Mouse (Mus musculus) frontal cortex, adult 2 months (tissue): ENCODE results near the gene Il21r. TPM values are rescaled to one million over a fixed set of nuclear protein-coding genes. Genes with fewer than 3 reads are reported as not detected.

ENCODE experiments used
- DNase-seq, 2 experiments: peaks; one replicate each; pipeline ENCODE4 v3.0.0; 2022; ENCODE audit warnings: low spot score in 1 of 2; ENCODE audit errors: extremely low spot score in 1 of 2
- polyA plus RNA-seq: library from polyadenylated mRNA; depleted of rRNA; stranded (reverse); fragments of >200 nt; gene quantifications from 2 replicates; pipeline ENCODE4 v1.2.3, GENCODE M21; 2012

Gene Il21r
- polyA plus RNA-seq, 1 experiment, result 1.5 TPM

DNA sequence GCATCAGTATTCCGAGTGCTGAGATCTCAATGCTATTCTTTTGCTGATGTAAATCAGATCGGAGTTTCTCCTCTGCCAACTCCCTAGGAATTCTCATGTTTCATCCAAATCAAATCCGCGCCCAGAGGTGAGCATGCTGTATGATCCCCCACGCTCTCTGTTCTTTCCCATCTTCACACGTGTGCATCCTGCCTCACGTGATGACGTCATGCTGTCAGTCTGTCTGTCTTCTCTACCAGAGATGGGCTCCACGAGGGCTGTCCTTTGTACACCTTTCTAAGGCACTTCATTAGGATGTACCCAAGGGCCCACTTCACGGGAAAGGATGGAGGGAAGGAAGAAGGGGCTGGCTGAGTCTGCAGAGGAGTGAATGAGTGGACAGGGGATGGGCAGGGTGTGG is 3.1 kb upstream of the Il21r start:
- DNase-seq, result no peak

DNA sequence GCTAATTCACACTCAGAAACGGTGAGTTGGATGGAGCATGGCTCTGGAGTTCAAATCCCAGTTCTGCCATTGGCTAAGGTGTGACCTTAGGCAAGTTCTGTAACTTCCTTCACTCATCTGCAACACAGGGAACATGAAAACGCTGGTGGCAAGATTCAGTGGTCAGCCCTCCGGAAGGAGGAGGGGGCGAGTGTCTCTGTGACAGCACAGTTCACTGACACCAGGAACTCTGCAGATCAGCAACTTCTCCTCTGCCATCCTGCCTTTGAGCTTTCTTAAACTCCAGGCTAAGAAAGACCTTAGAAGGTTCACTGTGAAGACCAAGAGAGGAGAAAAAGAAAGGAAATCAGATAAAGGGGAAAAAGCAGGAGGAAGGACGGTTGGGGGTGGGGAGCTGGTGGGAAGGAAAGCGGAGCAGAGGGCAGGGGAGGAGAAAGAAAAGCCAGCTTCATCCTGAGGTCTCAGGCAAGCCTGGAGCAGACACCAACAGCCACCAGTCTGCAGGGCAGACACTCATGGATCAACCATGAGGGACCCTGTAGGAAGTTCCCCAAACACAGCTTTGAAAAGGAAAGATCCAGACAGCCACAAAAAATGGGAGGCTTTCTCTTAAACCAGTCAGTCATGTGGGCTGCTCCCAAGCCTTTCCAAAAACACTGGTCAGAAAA is 2.5 kb upstream of the Il21r start:
- no peak for DNase-seq

DNA sequence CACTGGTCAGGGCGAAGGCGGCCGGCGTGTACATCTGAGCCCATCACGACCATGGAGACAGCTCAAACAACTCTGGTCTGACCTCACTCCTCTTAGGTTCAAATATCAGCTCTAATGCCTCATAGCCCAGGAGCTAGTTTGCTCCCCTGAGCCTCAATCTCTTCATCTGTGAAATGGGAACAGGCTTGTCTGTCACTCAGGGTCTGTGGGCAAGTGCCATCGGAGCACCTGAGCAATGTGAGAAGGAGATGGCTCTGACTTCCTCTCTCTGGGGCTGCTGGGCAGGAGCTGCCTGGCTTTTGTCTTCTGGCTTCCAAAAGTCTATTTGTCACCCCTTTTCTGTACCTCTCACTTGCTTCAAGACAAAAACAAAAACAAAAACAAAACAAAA is 2.0 kb upstream of the Il21r start:
- DNase-seq, result no peak

DNA sequence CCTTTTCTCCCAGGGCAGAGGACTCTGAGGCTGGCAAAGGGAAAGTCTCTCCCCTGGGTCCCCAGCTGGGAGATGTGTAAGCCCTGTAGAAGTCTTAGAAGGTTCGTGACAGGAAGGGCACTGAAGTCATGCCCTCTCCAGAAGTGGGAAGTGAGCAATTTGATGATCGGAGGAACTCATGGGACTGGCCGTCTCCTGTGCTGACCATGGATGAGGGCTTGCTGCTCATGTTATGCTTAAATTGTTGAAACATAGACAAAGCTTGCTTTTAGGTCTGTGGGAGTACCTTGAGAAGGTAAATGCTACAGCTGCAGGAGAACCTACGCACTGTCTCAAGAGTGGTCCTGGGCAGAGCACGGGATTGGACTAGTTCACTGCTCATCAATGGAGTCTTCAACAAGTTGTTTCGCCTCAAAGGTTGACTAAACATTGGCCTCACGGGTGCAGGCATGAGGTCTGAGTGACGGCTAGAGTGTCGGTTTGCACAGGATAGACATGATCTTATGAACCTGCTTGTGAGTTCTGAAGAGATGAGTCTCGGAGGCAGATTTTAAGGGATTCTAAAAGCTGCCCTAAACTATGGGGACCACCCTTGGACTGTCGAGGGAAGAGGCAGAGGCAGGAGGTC is 1.3 kb upstream of the Il21r start:
- no peak for DNase-seq

DNA sequence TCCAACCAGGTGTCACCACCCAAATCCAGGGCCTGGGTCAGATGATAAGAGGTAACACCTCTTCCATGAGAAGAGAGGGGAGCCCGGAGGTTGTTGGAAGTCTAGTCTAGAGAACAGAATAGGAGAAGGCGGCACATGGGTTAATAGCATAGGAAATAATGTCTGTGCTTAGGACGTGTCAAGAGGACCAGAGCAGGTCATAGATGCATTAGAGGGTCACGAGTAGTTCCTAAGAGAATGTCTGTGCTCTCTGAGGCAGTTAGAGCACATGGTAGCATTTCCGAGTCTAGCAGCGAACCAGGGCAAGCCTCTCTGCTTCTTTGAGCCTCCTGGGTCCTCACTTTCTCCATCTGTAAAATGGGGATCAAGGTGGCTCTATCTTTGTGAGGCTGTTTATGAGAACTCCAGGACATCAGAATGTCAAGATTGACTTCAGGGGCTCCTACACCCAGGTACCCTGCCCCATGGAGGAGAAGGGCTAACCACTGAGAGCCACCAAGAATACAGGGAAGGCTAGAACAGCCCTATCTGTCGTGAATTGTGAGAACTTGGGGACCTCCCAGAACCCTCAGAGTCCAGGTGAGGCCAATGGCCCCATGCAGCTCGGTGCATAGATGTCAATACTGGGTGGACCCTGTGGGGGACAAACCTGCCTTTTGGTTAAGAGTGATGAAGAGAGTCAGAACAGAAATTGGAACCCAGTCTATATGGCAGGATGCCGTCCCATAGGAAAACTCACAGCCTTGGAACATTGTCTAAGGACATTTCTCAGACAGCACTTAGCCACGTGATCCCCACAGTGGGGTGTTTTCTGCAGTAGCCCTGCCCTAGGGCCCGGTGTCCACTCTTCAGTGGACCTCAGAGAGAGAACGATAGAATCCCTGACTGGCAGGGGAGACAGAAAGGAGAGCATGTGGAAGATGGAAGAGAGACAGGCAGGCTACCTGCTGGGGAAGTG is 1.4 kb downstream of the Il21r start:
- DNase-seq, result no peak

DNA sequence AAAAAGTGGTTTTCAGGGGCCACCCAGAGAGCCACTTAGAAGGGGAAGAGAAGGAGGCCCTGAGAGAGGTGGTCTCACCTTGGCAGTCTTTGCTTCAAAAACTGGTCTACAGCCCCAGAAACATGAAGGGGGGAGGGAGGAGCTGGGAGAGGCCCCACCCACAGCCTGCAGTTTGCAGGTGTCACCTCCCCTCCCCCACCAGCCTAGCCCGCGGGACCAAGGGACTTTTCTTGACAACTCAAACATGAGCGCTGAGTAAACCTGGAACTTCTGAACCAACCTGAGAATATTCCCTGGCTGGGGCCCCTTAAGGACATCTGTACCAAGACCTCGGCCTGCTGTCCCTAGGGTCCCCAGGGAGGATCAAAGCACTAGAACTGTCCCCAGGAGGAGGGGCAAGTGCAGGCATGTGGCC is 2.5 kb downstream of the Il21r start:
- no peak for DNase-seq

DNA sequence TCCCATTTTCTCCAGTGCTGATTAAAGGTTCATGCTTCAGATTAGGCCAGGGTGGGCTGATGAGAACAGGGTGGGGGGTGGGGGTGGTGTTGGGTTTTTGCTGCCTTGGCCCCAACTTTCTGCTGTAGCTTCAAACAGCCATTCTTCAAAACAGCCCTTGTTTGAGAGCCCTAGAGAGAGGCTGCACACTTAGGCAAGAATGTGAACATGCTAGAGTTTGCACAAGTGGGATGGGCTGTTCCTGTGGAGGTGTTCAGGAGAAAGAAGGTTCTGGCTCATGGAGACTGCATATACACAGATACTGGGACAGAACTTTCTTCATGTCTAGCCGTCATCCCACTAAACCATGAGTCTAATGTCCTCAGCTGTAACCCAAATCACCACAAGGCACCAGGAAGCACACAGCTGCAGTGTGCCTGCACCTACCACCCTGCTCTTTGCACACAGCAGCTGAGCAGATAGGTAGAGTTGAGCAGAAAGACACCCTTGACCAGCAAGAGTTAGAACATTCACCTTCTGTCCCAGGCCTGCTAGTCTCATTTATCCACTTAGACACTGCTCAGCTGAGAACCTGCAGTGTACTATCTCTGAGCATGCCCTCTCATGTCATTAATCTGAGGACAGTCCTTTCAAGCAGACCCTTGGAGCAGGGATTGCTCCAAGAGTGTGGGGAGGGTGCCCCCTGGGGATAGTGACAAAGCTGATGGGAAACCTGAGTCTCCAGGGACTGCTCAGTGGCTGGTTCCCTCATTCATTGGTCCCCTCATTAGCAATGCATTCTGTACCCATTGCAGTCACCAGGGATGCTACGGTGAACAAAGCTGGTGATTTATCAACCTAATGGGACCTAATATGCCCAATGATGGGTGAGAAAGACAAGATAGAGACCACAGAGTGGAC is 3.3 kb downstream of the Il21r start:
- no peak for DNase-seq

DNA sequence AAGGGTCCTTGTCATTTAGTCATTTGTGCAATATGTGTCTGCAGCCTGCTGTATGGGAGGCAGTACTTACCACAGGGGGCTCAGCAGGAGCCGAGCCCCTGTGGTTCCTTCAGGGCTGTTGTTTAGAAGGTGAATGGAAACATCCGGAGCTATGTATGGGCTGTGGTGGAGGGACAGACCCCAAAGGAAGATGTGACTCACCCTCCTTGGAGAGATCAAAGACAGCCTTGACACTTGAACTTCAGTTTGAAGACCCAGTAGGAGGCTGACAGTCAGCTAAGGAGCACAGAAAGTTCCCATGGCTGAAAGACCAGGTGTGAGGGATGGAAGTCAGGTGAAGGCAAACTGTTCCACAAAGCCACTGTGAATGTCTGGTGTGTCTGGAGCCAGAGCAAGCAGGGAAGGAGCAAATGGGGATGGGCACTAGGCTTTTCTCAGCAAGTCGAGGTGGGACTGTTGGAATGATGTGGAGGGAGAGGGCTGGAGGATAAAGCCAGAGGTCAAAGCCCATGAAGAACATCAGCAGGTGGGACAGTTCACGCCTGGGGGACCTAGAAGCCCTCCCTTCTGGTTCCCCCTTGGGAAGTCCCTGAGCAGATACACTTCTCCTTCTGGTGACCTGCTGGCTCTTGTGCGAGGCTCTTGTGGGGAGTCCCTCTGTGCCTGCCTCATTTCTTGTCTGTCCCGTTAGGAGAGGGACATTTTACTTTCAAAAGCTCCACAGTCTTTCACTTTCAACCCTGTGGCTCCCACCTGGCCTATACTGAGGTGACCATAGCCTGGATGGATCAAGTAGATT is 4.4 kb downstream of the Il21r start:
- DNase-seq, result no peak

DNA sequence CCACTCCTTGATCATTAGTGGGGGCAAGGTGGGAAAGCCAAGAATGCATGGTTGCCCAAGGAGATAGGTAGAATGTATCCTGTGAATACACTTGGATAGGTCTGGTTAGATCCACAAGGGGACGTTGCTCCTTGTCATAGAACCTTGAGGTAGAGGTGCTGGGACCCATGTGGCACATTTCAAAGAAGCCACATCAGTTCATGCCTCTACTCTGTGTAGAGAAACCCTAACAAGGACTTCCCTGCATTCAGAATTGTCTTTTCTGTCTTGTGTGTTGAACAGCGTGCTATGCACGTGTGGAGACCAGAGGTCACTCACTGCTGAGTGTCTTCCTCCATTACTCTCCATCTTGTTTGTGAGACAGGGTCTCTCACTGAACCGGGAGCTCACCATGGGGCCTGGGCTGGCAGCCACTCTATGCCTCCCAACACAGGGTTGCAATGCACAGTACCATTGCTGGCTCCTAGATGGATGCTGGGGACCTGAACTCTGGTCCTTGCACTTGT is 5.0 kb downstream of the Il21r start:
- DNase-seq, result no peak

DNA sequence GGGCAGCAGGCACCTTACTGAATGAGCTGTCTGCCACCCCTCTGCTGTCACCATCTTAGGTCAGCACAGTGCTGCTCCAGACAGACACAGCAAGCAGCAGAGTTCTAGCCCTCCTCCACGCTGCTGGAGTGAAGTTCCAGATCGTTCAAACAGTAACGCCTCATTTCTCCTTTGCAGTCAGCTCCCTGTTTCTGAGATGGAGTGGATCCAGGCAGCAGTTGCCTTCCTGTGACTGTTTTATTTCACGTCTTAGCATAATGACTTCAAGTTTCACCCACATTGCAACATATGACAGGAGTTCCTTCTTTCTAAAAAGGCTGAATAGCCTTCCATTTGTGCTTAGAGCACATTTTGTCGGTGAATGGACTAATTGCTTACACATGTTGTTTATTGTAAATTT is 10.3 kb downstream of the Il21r start:
- DNase-seq, result peak in 1 of 2 experiments; percentile 23

DNA sequence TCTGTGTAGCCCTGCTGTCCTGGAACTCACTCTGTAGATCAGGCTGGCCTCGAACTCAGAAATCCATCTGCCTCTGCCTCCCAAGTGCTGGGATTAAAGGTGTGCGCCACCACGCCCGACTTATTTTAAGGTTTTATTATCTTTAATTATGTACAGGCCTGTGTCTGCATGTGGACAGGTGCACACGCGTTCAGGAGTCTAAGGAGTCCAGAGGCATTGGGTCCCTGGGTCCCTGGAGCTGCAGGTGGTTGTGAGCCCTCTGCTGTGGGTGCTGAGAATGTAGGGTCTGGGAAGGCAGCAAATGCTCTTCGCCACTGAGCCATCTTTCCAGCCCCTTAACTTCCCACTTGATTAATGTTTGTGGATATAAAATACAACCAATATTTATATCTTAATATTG is 12.2 kb downstream of the Il21r start:
- DNase-seq, result no peak

DNA sequence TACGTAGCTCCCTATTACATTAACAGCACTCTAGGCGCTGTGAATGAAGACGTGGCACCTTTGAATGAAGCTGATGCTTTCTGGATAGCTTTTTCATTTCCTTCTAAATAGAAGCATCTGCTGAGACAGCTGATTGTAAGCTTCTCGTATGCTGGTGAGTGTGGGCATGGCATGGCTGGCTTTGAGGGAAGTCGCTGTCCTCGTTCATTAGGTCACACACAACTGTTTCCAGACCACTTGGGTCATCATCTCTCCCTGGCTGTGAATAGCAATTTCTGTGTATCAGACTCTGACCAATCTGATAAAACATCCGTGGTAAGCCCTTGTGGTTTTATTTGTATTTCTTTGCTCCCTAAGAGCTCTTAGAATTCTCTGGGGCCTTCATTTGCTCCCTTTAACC is 14.8 kb downstream of the Il21r start:
- DNase-seq, result no peak

DNA sequence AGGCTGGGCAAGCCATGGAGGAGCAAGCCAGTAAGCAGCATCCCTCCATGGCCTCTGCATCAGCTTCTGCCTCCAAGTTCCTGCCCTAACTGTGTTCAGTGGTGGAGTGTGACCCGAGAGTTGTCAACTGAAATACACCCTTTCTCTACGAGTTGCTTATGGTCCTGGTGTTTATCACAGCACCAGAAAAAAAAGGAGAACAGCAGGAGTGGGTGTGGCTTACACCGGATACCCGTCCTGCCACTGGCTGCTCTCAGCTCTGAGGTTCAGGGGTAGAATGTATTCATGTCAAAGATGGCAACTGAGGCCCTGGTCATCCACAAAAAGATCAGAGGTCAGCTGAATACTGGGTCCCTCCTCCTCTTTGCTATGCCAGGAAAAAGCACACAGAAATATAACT is 16.8 kb downstream of the Il21r start:
- DNase-seq, result no peak

DNA sequence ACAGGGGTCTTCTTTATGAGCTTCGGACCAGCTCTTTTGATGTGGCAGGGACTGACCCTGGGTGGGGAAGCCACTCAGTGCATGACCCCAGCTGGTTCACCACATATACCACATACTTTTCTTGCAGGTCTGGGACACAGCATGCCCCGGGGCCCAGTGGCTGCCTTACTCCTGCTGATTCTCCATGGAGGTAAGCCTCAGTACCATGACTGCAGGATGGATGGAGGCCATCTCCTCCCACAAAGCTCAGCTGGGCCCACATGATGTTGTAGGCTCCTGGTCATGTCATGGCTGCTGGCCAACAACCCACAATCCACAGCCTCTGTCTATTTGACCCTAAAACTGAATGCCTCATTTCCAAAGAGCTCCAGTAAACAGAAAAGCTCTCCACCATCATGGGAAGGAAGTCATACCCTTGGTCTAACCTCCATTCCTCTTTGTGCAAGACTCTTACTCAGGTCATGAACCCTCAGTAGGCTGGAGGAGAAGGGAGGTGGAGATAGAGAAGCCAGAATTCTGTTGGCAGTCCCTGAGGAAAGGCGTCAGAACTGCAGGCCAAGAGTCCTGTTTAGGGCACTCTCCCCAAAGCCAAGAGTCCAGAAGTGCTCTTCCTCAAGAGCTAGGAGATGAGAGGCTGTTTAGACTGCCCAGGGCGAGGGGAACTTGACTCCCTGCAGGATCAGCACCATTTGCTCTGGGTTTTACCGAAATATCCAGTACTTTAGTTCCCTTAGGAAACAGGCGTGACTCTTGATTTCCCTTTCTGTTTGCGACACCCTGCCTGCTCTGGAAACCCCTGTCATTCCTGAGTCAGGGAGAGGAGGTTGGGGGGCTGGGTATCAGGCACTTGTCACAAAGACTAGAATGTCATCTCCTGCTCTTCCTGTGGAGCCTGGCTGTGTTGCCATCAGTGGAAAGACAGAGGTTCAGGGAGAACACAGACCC is 19.8 kb downstream of the Il21r start:
- DNase-seq, result no peak

DNA sequence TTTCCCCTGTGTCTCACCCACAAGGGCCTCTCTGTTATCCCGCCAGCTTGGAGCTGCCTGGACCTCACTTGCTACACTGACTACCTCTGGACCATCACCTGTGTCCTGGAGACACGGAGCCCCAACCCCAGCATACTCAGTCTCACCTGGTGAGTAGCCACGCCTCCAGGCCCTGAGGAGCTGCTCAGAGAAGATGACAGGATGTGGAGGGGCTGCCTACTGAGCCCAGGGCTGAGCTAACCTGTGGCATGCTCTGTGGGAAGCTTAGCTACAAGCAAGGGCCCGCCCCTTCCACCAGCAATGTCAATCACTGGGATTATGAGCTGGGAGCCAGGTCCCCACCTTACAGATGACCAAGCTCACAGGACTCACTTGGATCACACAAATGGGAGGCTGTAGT is 22.0 kb downstream of the Il21r start:
- no peak for DNase-seq

DNA sequence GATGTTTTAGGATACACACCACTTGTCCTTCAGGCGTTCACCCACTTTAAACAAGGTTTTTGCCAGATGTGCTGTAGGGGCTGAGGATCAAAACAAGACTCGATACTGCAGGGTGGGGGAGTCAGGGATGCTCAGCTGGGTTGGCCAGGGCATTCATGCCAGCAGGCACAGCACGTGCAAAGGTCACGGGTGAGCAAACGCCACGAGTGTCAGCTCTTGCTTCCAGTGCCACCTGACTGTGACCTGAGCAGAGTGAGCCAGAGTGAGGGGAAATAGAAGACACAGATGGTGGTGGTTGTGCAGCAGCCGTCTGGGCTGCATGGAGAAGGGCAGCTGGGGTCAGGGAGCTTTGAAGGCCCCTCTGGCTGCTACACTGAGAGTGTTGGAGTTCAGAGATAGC is 22.6 kb downstream of the Il21r start:
- DNase-seq, result no peak

DNA sequence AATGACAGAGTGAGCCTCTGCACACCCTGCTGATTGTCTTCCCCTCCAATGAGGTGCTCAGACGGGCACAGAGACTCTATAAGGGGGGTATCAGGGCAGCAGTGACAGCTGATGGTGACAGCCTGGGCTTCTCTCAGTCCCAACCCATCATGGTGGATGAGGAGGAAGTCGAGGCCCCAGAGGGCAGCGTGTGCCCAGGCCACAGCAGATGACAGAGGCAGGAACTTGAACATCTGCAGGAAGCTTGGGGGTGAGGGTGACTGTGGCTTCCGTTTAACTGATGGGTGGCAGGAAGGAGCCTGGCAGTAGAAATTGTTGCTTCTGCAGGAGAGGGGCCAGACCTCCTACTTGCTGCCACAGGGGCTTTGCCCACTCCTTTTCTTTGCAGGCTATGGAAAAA is 27.1 kb downstream of the Il21r start:
- no peak for DNase-seq

DNA sequence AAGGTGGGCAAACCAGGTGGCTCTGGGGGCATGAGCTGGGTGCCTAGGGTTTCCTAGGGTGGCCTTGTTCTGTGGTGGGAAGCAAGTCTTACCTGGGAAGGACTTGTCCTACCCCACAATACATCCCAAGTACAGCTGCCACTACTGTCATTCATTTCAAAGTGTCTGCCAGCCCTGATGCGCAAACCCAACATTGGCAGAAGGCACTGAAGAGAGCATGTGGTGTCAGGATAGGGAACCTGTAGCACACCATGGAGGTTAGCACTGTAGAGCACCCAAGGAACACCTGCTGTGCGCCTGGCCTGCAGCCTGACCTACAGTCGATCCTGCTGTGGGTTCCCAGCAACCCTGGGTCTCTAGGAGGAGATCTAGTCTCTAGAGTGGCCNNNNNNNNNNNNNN is 27.8 kb downstream of the Il21r start:
- DNase-seq, result no peak
